In genomic region chr13:98603799-98604198, GRCm38 (mm10) we compare ENCODE assay signal across 29 mouse cellular contexts. TPM values are rescaled to one million over a fixed set of nuclear protein-coding genes. Genes with fewer than 3 reads are reported as not detected.
DNase-seq lines count a peak whose midpoint lies in the region; ATAC-seq lines count a peak whose summit lies in the region.
"Had no signal": no experiment of that assay in that cellular context is flagged by ENCODE, and none has a peak within 500 bp of the region (broad histone marks: within the 10 kb centered on the region; RNA-seq: fewer than 3 reads in every experiment).

No protein-coding gene starts in this region.

- 63% methylated on average over 11 of the region's 11 CpGs for WGBS in limb, embryonic 13.5 days
- WGBS in limb, embryonic 10.5 days: 87% methylated on average over 11 of the region's 11 CpGs
- 77% methylated on average over 11 of the region's 11 CpGs for WGBS in neural tube, embryonic 13.5 days
- WGBS in neural tube, embryonic 15.5 days: 78% methylated on average over 11 of the region's 11 CpGs
- 62% methylated on average over 11 of the region's 11 CpGs for WGBS in hindbrain, embryonic 15.5 days
- 93% methylated on average over 11 of the region's 11 CpGs for WGBS in forebrain, embryonic 11.5 days

- no peak for DNase-seq in limb, embryonic 10.5 days (ENCODE audit: low spot score)
- DNase-seq in left cerebral cortex, postnatal 14 days (ENCODE audit: low spot score in 2 of 2): no peak
- no peak for DNase-seq in forebrain, embryonic 11.5 days (ENCODE audit: low spot score)
- DNase-seq: adrenal gland, adult 2 months; B cell, adult 2 months; cerebellum, adult 11-12 months; cerebellum, postnatal 14 days; gastrocnemius, postnatal 36 days; heart, adult 2 months; heart, postnatal 36 days; kidney, adult 2 months; lung, adult 18-20 months; thymus, postnatal 14 days had no signal

- no peak overlapping the region for H3K9ac ChIP-seq in limb, embryonic 13.5 days
- H3K9ac ChIP-seq in neural tube, embryonic 13.5 days: no peak overlapping the region
- H3K9ac ChIP-seq in neural tube, embryonic 15.5 days (replicated peaks): no peak overlapping the region
- no peak overlapping the region for H3K9ac ChIP-seq in hindbrain, embryonic 15.5 days
- no peak overlapping the region for H3K9ac ChIP-seq in forebrain, embryonic 11.5 days (ENCODE audit: low read length)
- H3K9ac ChIP-seq: forebrain, embryonic 13.5 days; liver, embryonic 12.5 days; midbrain, embryonic 12.5 days had no signal

- no peak overlapping the region for H3K4me3 ChIP-seq in limb, embryonic 13.5 days
- H3K4me3 ChIP-seq in limb, embryonic 10.5 days: no peak overlapping the region
- H3K4me3 ChIP-seq in neural tube, embryonic 13.5 days: no peak overlapping the region
- H3K4me3 ChIP-seq in neural tube, embryonic 15.5 days (replicated peaks): no peak overlapping the region
- H3K4me3 ChIP-seq in hindbrain, embryonic 15.5 days: no peak overlapping the region
- H3K4me3 ChIP-seq in forebrain, embryonic 11.5 days (ENCODE audit: low read depth, low read length): no peak overlapping the region
- H3K4me3 ChIP-seq: forebrain, embryonic 13.5 days; heart, adult 2 months; liver, embryonic 12.5 days; midbrain, embryonic 12.5 days had no signal

- peak; percentile 24; the same call in 1 of the 2 replicates for ATAC-seq in limb, embryonic 13.5 days (ENCODE audit: low FRiP score, low read depth)
- ATAC-seq in neural tube, embryonic 13.5 days (ENCODE audit: low read depth): peak; percentile 47; the same call in 1 of the 2 replicates
- no peak for ATAC-seq in neural tube, embryonic 15.5 days (ENCODE audit: low FRiP score)
- peak; percentile 51; the same call in 1 of the 2 replicates for ATAC-seq in hindbrain, embryonic 15.5 days (ENCODE audit: low FRiP score, low read depth)
- ATAC-seq in forebrain, embryonic 11.5 days (replicated peaks; ENCODE audit: low FRiP score): no peak
- ATAC-seq: forebrain, embryonic 13.5 days; liver, embryonic 12.5 days; Patski had no signal

- H3K4me2 ChIP-seq in limb, embryonic 13.5 days (replicated peaks): no peak overlapping the region
- no peak overlapping the region for H3K4me2 ChIP-seq in neural tube, embryonic 13.5 days
- H3K4me2 ChIP-seq in neural tube, embryonic 15.5 days: no peak overlapping the region
- H3K4me2 ChIP-seq in hindbrain, embryonic 15.5 days: no peak overlapping the region
- no peak overlapping the region for H3K4me2 ChIP-seq in forebrain, embryonic 11.5 days (ENCODE audit: low read depth, low read length, severe bottlenecking)
- H3K4me2 ChIP-seq: forebrain, embryonic 13.5 days; liver, embryonic 12.5 days; midbrain, embryonic 12.5 days had no signal

- H3K4me1 ChIP-seq in limb, embryonic 13.5 days: no peaks in the 10 kb centered on the region; the same call in 1 of the 2 replicates
- peaks cover 24% of the 10 kb centered on the region for H3K4me1 ChIP-seq in limb, embryonic 10.5 days
- H3K4me1 ChIP-seq in neural tube, embryonic 13.5 days (replicated peaks): no peaks in the 10 kb centered on the region
- H3K4me1 ChIP-seq in neural tube, embryonic 15.5 days: no peaks in the 10 kb centered on the region
- no peaks in the 10 kb centered on the region for H3K4me1 ChIP-seq in hindbrain, embryonic 15.5 days (replicated peaks)
- no peaks in the 10 kb centered on the region for H3K4me1 ChIP-seq in forebrain, embryonic 11.5 days (replicated peaks; ENCODE audit: control insufficient read depth, insufficient read depth, low read length)
- H3K4me1 ChIP-seq: forebrain, embryonic 13.5 days; liver, embryonic 12.5 days; midbrain, embryonic 12.5 days had no signal

- intact Hi-C loops in left cerebral cortex, postnatal 14 days (cut with DNase I): no loop called here

- H3K9me3 ChIP-seq in limb, embryonic 13.5 days: peaks cover 5% of the 10 kb centered on the region; the same call in 1 of the 2 replicates
- H3K9me3 ChIP-seq in limb, embryonic 10.5 days (replicated peaks): no peaks in the 10 kb centered on the region
- H3K9me3 ChIP-seq in neural tube, embryonic 13.5 days: no peaks in the 10 kb centered on the region
- H3K9me3 ChIP-seq in neural tube, embryonic 15.5 days (replicated peaks): no peaks in the 10 kb centered on the region
- no peaks in the 10 kb centered on the region for H3K9me3 ChIP-seq in hindbrain, embryonic 15.5 days
- no peaks in the 10 kb centered on the region for H3K9me3 ChIP-seq in forebrain, embryonic 11.5 days (ENCODE audit: control insufficient read depth, low read length)
- H3K9me3 ChIP-seq: forebrain, embryonic 13.5 days; liver, embryonic 12.5 days; midbrain, embryonic 12.5 days had no signal

- peaks cover 3% of the 10 kb centered on the region; the same call in 1 of the 2 replicates for H3K27me3 ChIP-seq in limb, embryonic 13.5 days
- peaks cover 17% of the 10 kb centered on the region; the same call in 1 of the 2 replicates for H3K27me3 ChIP-seq in limb, embryonic 10.5 days (ENCODE audit: low read depth, poor library complexity, severe bottlenecking)
- no peaks in the 10 kb centered on the region for H3K27me3 ChIP-seq in neural tube, embryonic 13.5 days
- H3K27me3 ChIP-seq in neural tube, embryonic 15.5 days (replicated peaks): no peaks in the 10 kb centered on the region
- H3K27me3 ChIP-seq in hindbrain, embryonic 15.5 days: no peaks in the 10 kb centered on the region
- no peaks in the 10 kb centered on the region for H3K27me3 ChIP-seq in forebrain, embryonic 11.5 days (ENCODE audit: control insufficient read depth, insufficient read depth, low read length)
- H3K27me3 ChIP-seq: CH12.LX; liver, embryonic 12.5 days; midbrain, embryonic 12.5 days; Patski had no signal

- H3K36me3 ChIP-seq in limb, embryonic 13.5 days: no peaks in the 10 kb centered on the region
- H3K36me3 ChIP-seq in limb, embryonic 10.5 days: no peaks in the 10 kb centered on the region
- H3K36me3 ChIP-seq in neural tube, embryonic 13.5 days: no peaks in the 10 kb centered on the region
- H3K36me3 ChIP-seq in neural tube, embryonic 15.5 days: no peaks in the 10 kb centered on the region
- H3K36me3 ChIP-seq in hindbrain, embryonic 15.5 days: no peaks in the 10 kb centered on the region
- H3K36me3 ChIP-seq in forebrain, embryonic 11.5 days (ENCODE audit: control insufficient read depth, insufficient read depth, low read length): no peaks in the 10 kb centered on the region
- H3K36me3 ChIP-seq: G1E; liver, embryonic 12.5 days; midbrain, embryonic 12.5 days had no signal

- H3K27ac ChIP-seq in limb, embryonic 13.5 days: no peak overlapping the region
- no peak overlapping the region for H3K27ac ChIP-seq in limb, embryonic 10.5 days
- H3K27ac ChIP-seq in neural tube, embryonic 13.5 days (replicated peaks): no peak overlapping the region
- no peak overlapping the region for H3K27ac ChIP-seq in neural tube, embryonic 15.5 days (replicated peaks)
- no peak overlapping the region for H3K27ac ChIP-seq in hindbrain, embryonic 15.5 days (replicated peaks)
- H3K27ac ChIP-seq in forebrain, embryonic 11.5 days (ENCODE audit: low read depth, low read length): no peak overlapping the region
- H3K27ac ChIP-seq: forebrain, embryonic 13.5 days; heart, adult 2 months; kidney, postnatal 0 days; liver, embryonic 12.5 days; midbrain, embryonic 12.5 days had no signal

RNA-seq across cellular contexts. Expression of gene Tmem174, which starts 33.4 kb away (rescaled TPM):
- polyA plus RNA-seq in limb, embryonic 13.5 days (2015; fragmentation: Nextera tagmentation; extraction: Ambion mirVana): not detected in 2 replicates
- polyA plus RNA-seq in limb, embryonic 10.5 days (2016; fragmentation: Nextera tagmentation; extraction: Ambion mirVana): not detected in 2 replicates
- polyA plus RNA-seq in neural tube, embryonic 13.5 days (2015; fragmentation: Nextera tagmentation; extraction: Ambion mirVana): not detected in 2 replicates
- not detected in 2 replicates for polyA plus RNA-seq in neural tube, embryonic 15.5 days (2015; fragmentation: Nextera tagmentation; extraction: Ambion mirVana)
- polyA plus RNA-seq in hindbrain, embryonic 15.5 days (2015; fragmentation: Nextera tagmentation; extraction: Ambion mirVana): 0.07 TPM in 1 of 2 replicates, not detected in the other
- not detected for total RNA-seq in left cerebral cortex, postnatal 14 days (2021)
- polyA plus RNA-seq in forebrain, embryonic 11.5 days (2014; fragmentation: Nextera tagmentation; extraction: Ambion mirVana): not detected in 2 replicates
- total RNA-seq: adrenal gland, adult 2 months; CH12.LX; gastrocnemius, adult 18-20 months; gastrocnemius, postnatal 36 days; heart, adult 2 months; heart, postnatal 36 days; layer of hippocampus, postnatal 10 days had no signal
- polyA plus RNA-seq: adrenal gland, adult 2 months; forebrain, embryonic 13.5 days; G1E; heart, adult 2 months; heart, embryonic 14.5 days; limb, embryonic 11.5 days; liver, embryonic 12.5 days; midbrain, embryonic 12.5 days; Patski; testis, adult 2 months had no signal

Comparison
In these comparisons a context has a peak if more than half of its experiments do, and no peak if none do; other contexts are left out.
1. ATAC-seq: peak in limb, embryonic 13.5 days (single experiment), neural tube, embryonic 13.5 days (single experiment) and hindbrain, embryonic 15.5 days (single experiment); none in neural tube, embryonic 15.5 days (single experiment) and forebrain, embryonic 11.5 days (single experiment).